Mouse (Mus musculus) neural tube, embryonic 14.5 days (tissue): Measurements from ENCODE around the gene Gm10061. TPM values are rescaled to one million over a fixed set of nuclear protein-coding genes. Genes with fewer than 3 reads are reported as not detected.
"Not testable (repeated sequence)": the region's sequence is repeated elsewhere in the genome, so short reads cannot be mapped to it uniquely, and the experiment has no call there.

Experiments
- ATAC-seq: fragments of 200-750 bp; cut with Nextera tagmentation; 2 replicates; pipeline ENCODE4 v1.8.0; 2017; ENCODE audit warnings: low read depth, mild to moderate bottlenecking, moderate TSS enrichment, moderate library complexity
- H3K27ac ChIP-seq: fragments of 300-500 bp; sonication (generic); 2 replicates; pipeline ENCODE4 v1.5.1; 2014; ENCODE audit warnings: low read depth, mild to moderate bottlenecking, control low read depth, low read length, moderate library complexity, mixed read lengths
- H3K27me3 ChIP-seq: fragments of 300-500 bp; sonication (generic); 2 replicates; pipeline ENCODE4 v1.6.1; 2014; ENCODE audit warnings: low read length; ENCODE audit not compliant: control insufficient read depth, insufficient read depth
- H3K36me3 ChIP-seq: fragments of 300-500 bp; sonication (generic); 2 replicates; pipeline ENCODE4 v1.6.1; 2014; ENCODE audit warnings: low read length, mixed read lengths; ENCODE audit not compliant: control insufficient read depth, insufficient read depth
- H3K4me1 ChIP-seq: fragments of 300-500 bp; sonication (generic); 2 replicates; pipeline ENCODE4 v1.6.1; 2014; ENCODE audit warnings: low read length; ENCODE audit not compliant: control insufficient read depth, insufficient read depth
- H3K4me2 ChIP-seq: fragments of 300-500 bp; sonication (generic); 2 replicates; pipeline ENCODE4 v1.6.1; 2014; ENCODE audit warnings: mild to moderate bottlenecking, low read depth, low read length, control low read depth
- H3K4me3 ChIP-seq: fragments of 300-500 bp; sonication (generic); 2 replicates; pipeline ENCODE4 v1.5.1; 2014; ENCODE audit warnings: low read depth, low read length, control low read depth, mixed read lengths
- H3K9ac ChIP-seq: fragments of 300-500 bp; sonication (generic); replicated peaks from 2 replicates; pipeline ENCODE4 v1.6.1; 2014; ENCODE audit warnings: low read depth, mild to moderate bottlenecking, control low read depth, low read length, mixed read lengths
- H3K9me3 ChIP-seq: fragments of 300-500 bp; sonication (generic); 2 replicates; pipeline ENCODE4 v1.6.1; 2016; ENCODE audit warnings: low read length; ENCODE audit not compliant: control insufficient read depth
- WGBS: fragments of 180-500 bp; shearing (Covaris S2); extraction: QIAGEN DNeasy Blood & Tissue Kit; methylation state at CpG from one replicate; pipeline ENCODE4 v1.1.7; 2014; 5-methylcytosine and 5-hydroxymethylcytosine counted together
- polyA plus RNA-seq: library from polyadenylated mRNA; unstranded; fragments of >200 nt; fragmentation: Nextera tagmentation; extraction: Ambion mirVana; gene quantifications from 2 replicates; pipeline ENCODE4 v1.2.1, GENCODE M21; 2014

The Gm10061 gene
- polyA plus RNA-seq: not detected in 2 replicates

DNA sequence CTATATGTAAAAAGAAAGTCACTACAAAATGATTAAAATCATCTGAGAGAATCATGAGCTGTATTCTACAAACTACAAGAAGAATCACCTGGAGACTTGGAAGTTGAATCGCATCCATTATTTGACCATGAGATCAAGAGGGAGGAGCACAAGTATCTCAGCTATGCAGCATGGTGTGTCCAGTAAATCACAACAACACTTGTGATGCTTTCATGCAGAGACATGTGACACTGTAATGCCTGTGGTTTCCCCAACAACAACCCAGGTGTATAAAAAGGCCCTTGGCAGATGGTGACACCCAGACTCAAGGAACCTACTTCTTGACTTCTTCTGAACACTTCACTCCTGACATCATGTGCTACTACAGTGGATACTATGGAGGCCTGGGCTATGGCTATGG is at the start of gene Gm10061:
TSS of gene Gm10061 (plus strand) at position 301 of the 400 bp plus-strand sequence.
- H3K4me3 ChIP-seq: no peak within 1 kb of the TSS
- H3K9me3 ChIP-seq: no peaks in the 10 kb centered on the region
- H3K27me3 ChIP-seq: no peaks in the 10 kb centered on the region
- no peak for ATAC-seq
- H3K36me3 ChIP-seq: no peaks in the 10 kb centered on the region
- H3K9ac ChIP-seq: no peak within 1 kb of the TSS
- no peaks in the 10 kb centered on the region for H3K4me1 ChIP-seq
- H3K4me2 ChIP-seq: no peak within 1 kb of the TSS
- no peak within 1 kb of the TSS for H3K27ac ChIP-seq
- 100% methylated on average over 1 of the region's 1 CpGs for WGBS

DNA sequence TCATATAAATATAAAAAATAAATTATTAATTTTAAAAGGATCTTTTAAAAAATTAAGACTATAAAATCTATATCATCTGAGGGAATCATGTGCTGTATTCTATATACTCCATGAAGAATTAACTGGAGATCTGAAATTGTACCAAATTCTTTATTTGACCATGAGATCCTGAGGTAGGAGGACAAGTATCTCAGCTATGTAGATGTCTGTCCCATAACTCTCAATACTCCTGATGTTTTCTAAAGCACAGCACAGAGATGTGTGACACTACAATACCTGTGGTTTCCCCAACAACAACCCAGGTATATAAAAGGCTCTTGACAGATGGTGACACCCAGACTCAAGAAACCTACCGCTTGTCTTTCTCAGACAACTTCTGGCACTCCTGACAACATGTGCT is 10.3 kb upstream of the Gm10061 start, which contains the start of gene Gm6358:
TSS of gene Gm6358 (plus strand) at position 301 of the 400 bp plus-strand sequence.
- ATAC-seq: no peak

DNA sequence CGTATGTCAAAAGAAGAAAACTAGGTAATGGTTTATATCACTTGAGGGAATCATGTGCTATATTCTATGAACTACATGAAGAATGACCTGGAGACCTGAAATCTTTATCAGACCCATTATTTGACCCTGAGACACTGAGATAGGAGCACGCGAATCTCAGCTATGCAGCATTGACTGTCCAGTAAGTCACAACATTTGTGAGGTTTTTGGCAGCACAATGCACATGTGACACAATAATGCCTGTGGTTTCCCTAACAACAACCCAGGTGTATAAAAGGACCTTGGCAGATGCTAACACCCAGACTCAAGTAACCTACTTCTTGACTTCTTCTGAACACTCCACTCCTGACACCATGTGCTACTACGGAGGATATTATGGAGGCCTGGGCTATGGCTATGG is 6.8 kb downstream of the Gm10061 start, which contains the start of gene Gm9789:
TSS of gene Gm9789 (plus strand) at position 301 of the 400 bp plus-strand sequence.
- no peaks in the 10 kb centered on the region for H3K4me1 ChIP-seq
- no peaks in the 10 kb centered on the region for H3K27me3 ChIP-seq
- H3K9me3 ChIP-seq: no peaks in the 10 kb centered on the region
- no peak within 1 kb of the TSS for H3K27ac ChIP-seq
- H3K4me3 ChIP-seq: no peak within 1 kb of the TSS
- no peak within 1 kb of the TSS for H3K9ac ChIP-seq
- WGBS: 86% methylated on average over 4 of the region's 4 CpGs
- H3K4me2 ChIP-seq: no peak within 1 kb of the TSS
- no peaks in the 10 kb centered on the region for H3K36me3 ChIP-seq
- no peak for ATAC-seq

More for the DNA sequence above, 10.3 kb upstream of the Gm10061 start, which contains the start of gene Gm6358:
- Histone ChIP-seq H3K4me3 (no peak within 1 kb of the TSS), H3K27ac (no peak within 1 kb of the TSS), H3K36me3 (no peaks in the 10 kb centered on the region), H3K4me1 (no peaks in the 10 kb centered on the region), H3K9me3 (no peaks in the 10 kb centered on the region), H3K9ac (no peak within 1 kb of the TSS), H3K27me3 (no peaks in the 10 kb centered on the region), H3K4me2 (no peak within 1 kb of the TSS)
- 93% methylated on average over 1 of the region's 1 CpGs for WGBS

DNA sequence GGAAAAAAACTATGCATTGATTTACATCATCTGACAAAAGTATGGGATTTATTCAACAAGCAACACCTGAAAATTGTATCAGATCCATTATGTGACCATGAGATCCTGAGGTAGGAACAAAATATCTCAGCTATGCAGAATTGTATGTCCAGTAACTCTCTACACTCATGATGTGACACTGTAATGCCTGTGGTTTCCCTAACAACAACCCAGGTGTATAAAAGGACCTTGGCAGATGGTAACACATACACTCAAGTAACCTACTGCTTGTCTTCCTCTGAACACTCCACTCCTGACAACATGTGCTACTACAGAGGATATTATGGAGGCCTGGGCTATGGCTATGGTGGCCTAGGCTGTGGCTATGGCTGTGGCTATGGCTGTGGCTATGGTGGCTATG is 18.3 kb downstream of the Gm10061 start, which contains the start of gene Gm7735:
TSS of gene Gm7735 (plus strand) at position 301 of the 400 bp plus-strand sequence.
- not testable (repeated sequence) for H3K4me1 ChIP-seq, H3K4me2 ChIP-seq, H3K9ac ChIP-seq, ATAC-seq, H3K27ac ChIP-seq, H3K4me3 ChIP-seq, H3K9me3 ChIP-seq, H3K27me3 ChIP-seq, H3K36me3 ChIP-seq

DNA sequence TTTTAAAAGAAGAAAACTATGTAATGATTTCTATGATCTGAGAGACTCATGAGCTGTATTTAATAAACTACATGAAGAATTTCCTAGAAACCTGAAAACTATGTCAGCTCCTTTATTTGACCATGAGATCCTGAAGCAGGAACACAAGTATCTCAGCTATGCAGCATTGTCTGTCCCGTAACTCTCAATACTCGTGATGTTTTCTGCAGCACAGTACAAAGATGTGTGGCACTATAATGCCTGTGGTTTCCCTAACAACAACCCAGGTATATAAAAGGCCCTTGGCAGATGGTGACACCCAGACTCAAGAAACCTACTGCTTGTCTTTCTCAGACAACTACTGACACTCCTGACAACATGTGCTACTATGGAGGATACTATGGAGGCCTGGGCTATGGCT is 23.5 kb downstream of the Gm10061 start, which contains the start of gene 1110057P08Rik:
TSS of gene 1110057P08Rik (plus strand) at position 301 of the 400 bp plus-strand sequence.
- Histone ChIP-seq H3K4me1 (no peaks in the 10 kb centered on the region), H3K4me2 (no peak within 1 kb of the TSS), H3K27me3 (no peaks in the 10 kb centered on the region), H3K9ac (no peak within 1 kb of the TSS), H3K4me3 (no peak within 1 kb of the TSS), H3K36me3 (no peaks in the 10 kb centered on the region), H3K9me3 (no peaks in the 10 kb centered on the region), H3K27ac (no peak within 1 kb of the TSS)
- WGBS: 70% methylated on average over 2 of the region's 2 CpGs
- ATAC-seq: no peak

DNA sequence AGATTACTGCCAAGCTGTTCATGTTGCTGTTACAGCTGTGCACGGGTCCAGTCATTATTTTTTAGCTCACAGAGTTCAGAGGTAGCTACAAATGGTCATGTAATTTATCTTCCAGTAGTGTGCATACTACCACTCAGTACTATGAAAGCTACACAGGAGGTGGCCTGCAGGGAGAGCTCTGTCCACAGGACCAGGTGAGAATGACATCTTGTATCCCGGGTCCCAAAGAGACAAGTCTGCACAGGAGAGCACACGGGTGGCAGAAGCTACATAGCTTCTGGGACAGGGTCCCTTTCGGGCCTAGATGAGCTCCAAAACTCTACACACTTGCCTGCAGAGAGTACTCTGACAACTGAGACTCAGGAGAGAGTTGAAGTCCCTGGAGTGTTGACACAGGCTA is 37.7 kb downstream of the Gm10061 start:
- no peak overlapping the region for H3K4me2 ChIP-seq
- no peak overlapping the region for H3K9ac ChIP-seq
- no peak for ATAC-seq
- no peaks in the 10 kb centered on the region for H3K4me1 ChIP-seq
- WGBS: 89% methylated on average over 4 of the region's 4 CpGs
- H3K36me3 ChIP-seq: no peaks in the 10 kb centered on the region
- no peaks in the 10 kb centered on the region for H3K27me3 ChIP-seq
- H3K4me3 ChIP-seq: no peak overlapping the region
- no peaks in the 10 kb centered on the region for H3K9me3 ChIP-seq
- H3K27ac ChIP-seq: no peak overlapping the region

Other genes starting within 250 kb of the Gm10061 start
- not detected in 2 replicates for gene Krtap19-9b, start 218.8 kb upstream of the Gm10061 start, polyA plus RNA-seq
- gene Krtap16-3, start 188.2 kb upstream of the Gm10061 start, polyA plus RNA-seq: not detected in 2 replicates
- not detected in 2 replicates for gene Krtap22-2, start 140.3 kb upstream of the Gm10061 start, polyA plus RNA-seq
- gene Gm10229, start 135.8 kb upstream of the Gm10061 start, polyA plus RNA-seq: not detected in 2 replicates
- gene Krtap6-1, start 119.4 kb upstream of the Gm10061 start, polyA plus RNA-seq: not detected in 2 replicates
- gene Gm10228, start 109.6 kb upstream of the Gm10061 start, polyA plus RNA-seq: not detected in 2 replicates
- gene Krtap6-5, start 103.2 kb upstream of the Gm10061 start, polyA plus RNA-seq: not detected in 2 replicates
- not detected in 2 replicates for gene 1110025L11Rik, start 87.1 kb upstream of the Gm10061 start, polyA plus RNA-seq
- gene Krtap6-3, start 67.1 kb upstream of the Gm10061 start, polyA plus RNA-seq: not detected in 2 replicates
- gene Gm6358, start 10.2 kb upstream of the Gm10061 start, polyA plus RNA-seq: not detected in 2 replicates
- not detected in 2 replicates for gene Gm9789, start 6.9 kb downstream of the Gm10061 start, polyA plus RNA-seq
- not detected in 2 replicates for gene Gm7735, start 18.4 kb downstream of the Gm10061 start, polyA plus RNA-seq
- not detected in 2 replicates for gene 1110057P08Rik, start 23.6 kb downstream of the Gm10061 start, polyA plus RNA-seq
- not detected in 2 replicates for gene Krtap20-2, start 54.8 kb downstream of the Gm10061 start, polyA plus RNA-seq